Mouse (Mus musculus): ENCODE data around the gene Sez6l2. TPM values are rescaled to one million over a fixed set of nuclear protein-coding genes. Genes with fewer than 3 reads are reported as not detected.

Sez6l2 gene
- polyA plus RNA-seq, 1 experiment from 2014 or later: 0.35 TPM

GRCm38 (mm10) chr7:126965568-126965967 lies 15.2 kb downstream of the Sez6l2 start:
- peaks cover 11% of the 10 kb centered on the region; the same call in 1 of the 2 replicates for H3K4me1 ChIP-seq

GRCm38 (mm10) chr7:126967361-126967760 lies 17.0 kb downstream of the Sez6l2 start:
- WGBS: 53% methylated on average over 6 of the region's 6 CpGs
- DNase-seq (ENCODE audit: low spot score): no peak
- H3K27me3 ChIP-seq (ENCODE audit: insufficient read depth, poor library complexity, severe bottlenecking): peaks cover 24% of the 10 kb centered on the region

More at GRCm38 (mm10) chr7:126965568-126965967, 15.2 kb downstream of the Sez6l2 start:
- Histone ChIP-seq H3K27me3 (ENCODE audit: insufficient read depth, poor library complexity, severe bottlenecking) (peaks cover 42% of the 10 kb centered on the region), H3K36me3 (no peaks in the 10 kb centered on the region), H3K4me3 (no peak overlapping the region), H3K9me3 (no peaks in the 10 kb centered on the region), H3K27ac (no peak overlapping the region)
- no peak for DNase-seq (ENCODE audit: low spot score)
- WGBS: 72% methylated on average over 3 of the region's 3 CpGs

GRCm38 (mm10) chr7:126975493-126975892 lies 25.1 kb downstream of the Sez6l2 start:
- Histone ChIP-seq H3K4me1 (peaks cover 16% of the 10 kb centered on the region), H3K27ac (peak overlapping the region; percentile 96), H3K9me3 (no peaks in the 10 kb centered on the region), H3K27me3 (ENCODE audit: insufficient read depth, poor library complexity, severe bottlenecking) (no peaks in the 10 kb centered on the region), H3K36me3 (peaks cover 29% of the 10 kb centered on the region), H3K4me3 (peak overlapping the region; percentile 91)
- no peak for DNase-seq (ENCODE audit: low spot score)
- WGBS: 7% methylated on average over 8 of the region's 8 CpGs

More at GRCm38 (mm10) chr7:126967361-126967760, 17.0 kb downstream of the Sez6l2 start:
- H3K4me3 ChIP-seq: no peak overlapping the region
- no peaks in the 10 kb centered on the region for H3K36me3 ChIP-seq
- H3K4me1 ChIP-seq: peaks cover 11% of the 10 kb centered on the region; the same call in 1 of the 2 replicates
- no peaks in the 10 kb centered on the region for H3K9me3 ChIP-seq
- no peak overlapping the region for H3K27ac ChIP-seq

GRCm38 (mm10) chr7:126975893-126975949 lies 25.4 kb downstream of the Sez6l2 start, which contains the start of gene Cdipt:
Gene Cdipt (plus strand): TSS chr7:126975914.
- DNase-seq (ENCODE audit: low spot score): no peak
- Histone ChIP-seq H3K27me3 (ENCODE audit: insufficient read depth, poor library complexity, severe bottlenecking) (no peaks in the 10 kb centered on the region), H3K4me3 (peak within 1 kb of the TSS; percentile 91), H3K4me1 (peaks cover 16% of the 10 kb centered on the region), H3K9me3 (no peaks in the 10 kb centered on the region), H3K36me3 (peaks cover 30% of the 10 kb centered on the region), H3K27ac (peak within 1 kb of the TSS; percentile 96)
- WGBS: 4% methylated on average over 1 of the region's 1 CpGs

- Histone ChIP-seq H3K4me1 (peaks cover 16% of the 10 kb centered on the region), H3K27me3 (ENCODE audit: insufficient read depth, poor library complexity, severe bottlenecking) (no peaks in the 10 kb centered on the region), H3K27ac (peak within 1 kb of the TSS; percentile 96), H3K9me3 (no peaks in the 10 kb centered on the region), H3K36me3 (peaks cover 35% of the 10 kb centered on the region), H3K4me3 (peak within 1 kb of the TSS; percentile 91)
- peak; percentile 98 for DNase-seq (ENCODE audit: low spot score)
- WGBS: under 1% methylated on average over 55 of the region's 55 CpGs
Observed at GRCm38 (mm10) chr7:126975950-126976866, 25.8 kb downstream of the Sez6l2 start, which contains the start of gene Cdiptos. Gene Cdiptos (minus strand): TSS chr7:126976098.

- H3K27me3 ChIP-seq (ENCODE audit: insufficient read depth, poor library complexity, severe bottlenecking): no peaks in the 10 kb centered on the region
- H3K27ac ChIP-seq: peak overlapping the region; percentile 96
- WGBS: 25% methylated on average over 14 of the region's 14 CpGs
- H3K4me1 ChIP-seq: peaks cover 16% of the 10 kb centered on the region
- H3K9me3 ChIP-seq: no peaks in the 10 kb centered on the region
- H3K4me3 ChIP-seq: peak overlapping the region; percentile 91
- DNase-seq (ENCODE audit: low spot score): no peak
- H3K36me3 ChIP-seq: peaks cover 36% of the 10 kb centered on the region
Observed at GRCm38 (mm10) chr7:126976878-126977459, 26.6 kb downstream of the Sez6l2 start.

- H3K9me3 ChIP-seq: no peaks in the 10 kb centered on the region
- H3K36me3 ChIP-seq: peaks cover 36% of the 10 kb centered on the region
- H3K27me3 ChIP-seq (ENCODE audit: insufficient read depth, poor library complexity, severe bottlenecking): no peaks in the 10 kb centered on the region
- no peak overlapping the region for H3K4me3 ChIP-seq
- WGBS: 89% methylated on average over 6 of the region's 6 CpGs
- H3K4me1 ChIP-seq: peaks cover 16% of the 10 kb centered on the region
- no peak for DNase-seq (ENCODE audit: low spot score)
- no peak overlapping the region for H3K27ac ChIP-seq
Observed at GRCm38 (mm10) chr7:126978841-126979240, 28.5 kb downstream of the Sez6l2 start.

GRCm38 (mm10) chr7:126981601-126982000 lies 31.2 kb downstream of the Sez6l2 start:
- no peaks in the 10 kb centered on the region for H3K27me3 ChIP-seq (ENCODE audit: insufficient read depth, poor library complexity, severe bottlenecking)
- H3K4me3 ChIP-seq: no peak overlapping the region
- DNase-seq (ENCODE audit: low spot score): no peak
- no peaks in the 10 kb centered on the region for H3K9me3 ChIP-seq
- WGBS: 77% methylated on average over 2 of the region's 2 CpGs
- H3K27ac ChIP-seq: no peak overlapping the region
- H3K36me3 ChIP-seq: peaks cover 36% of the 10 kb centered on the region
- H3K4me1 ChIP-seq: peaks cover 21% of the 10 kb centered on the region

GRCm38 (mm10) chr7:126982054-126982453 lies 31.7 kb downstream of the Sez6l2 start:
- WGBS: 71% methylated on average over 4 of the region's 4 CpGs
- H3K27ac ChIP-seq: no peak overlapping the region

GRCm38 (mm10) chr7:126983113-126983512 lies 32.8 kb downstream of the Sez6l2 start:
- Histone ChIP-seq H3K27me3 (ENCODE audit: insufficient read depth, poor library complexity, severe bottlenecking) (peaks cover 6% of the 10 kb centered on the region; the same call in 1 of the 2 replicates), H3K36me3 (peaks cover 31% of the 10 kb centered on the region), H3K4me3 (no peak overlapping the region), H3K4me1 (0 out of 2 replicates have a peak, but pooled peaks cover 15% of the 10 kb centered on the region), H3K27ac (no peak overlapping the region), H3K9me3 (no peaks in the 10 kb centered on the region)
- no peak for DNase-seq (ENCODE audit: low spot score)
- 73% methylated on average over 7 of the region's 7 CpGs for WGBS

More at GRCm38 (mm10) chr7:126982054-126982453, 31.7 kb downstream of the Sez6l2 start:
- Histone ChIP-seq H3K4me1 (peaks cover 18% of the 10 kb centered on the region), H3K27me3 (ENCODE audit: insufficient read depth, poor library complexity, severe bottlenecking) (peaks cover under 1% of the 10 kb centered on the region; the same call in 1 of the 2 replicates), H3K9me3 (no peaks in the 10 kb centered on the region), H3K4me3 (no peak overlapping the region), H3K36me3 (peaks cover 36% of the 10 kb centered on the region)
- DNase-seq (ENCODE audit: low spot score): no peak

GRCm38 (mm10) chr7:126984667-126985444 lies 34.5 kb downstream of the Sez6l2 start:
- no peak overlapping the region for H3K4me3 ChIP-seq
- H3K4me1 ChIP-seq: 0 out of 2 replicates have a peak, but pooled peaks cover 12% of the 10 kb centered on the region
- peaks cover 19% of the 10 kb centered on the region; the same call in 1 of the 2 replicates for H3K27me3 ChIP-seq (ENCODE audit: insufficient read depth, poor library complexity, severe bottlenecking)
- 0 out of 2 replicates have a peak overlapping the region, but pooled peaks have one; percentile 3 for H3K27ac ChIP-seq
- H3K9me3 ChIP-seq: no peaks in the 10 kb centered on the region
- H3K36me3 ChIP-seq: peaks cover 20% of the 10 kb centered on the region
- 41% methylated on average over 10 of the region's 10 CpGs for WGBS
- DNase-seq (ENCODE audit: low spot score): no peak

GRCm38 (mm10) chr7:126986319-126986718 lies 36.0 kb downstream of the Sez6l2 start:
- H3K27me3 ChIP-seq (ENCODE audit: insufficient read depth, poor library complexity, severe bottlenecking): peaks cover 19% of the 10 kb centered on the region; the same call in 1 of the 2 replicates
- no peak overlapping the region for H3K4me3 ChIP-seq
- H3K27ac ChIP-seq: no peak overlapping the region
- H3K4me1 ChIP-seq: 0 out of 2 replicates have a peak, but pooled peaks cover 12% of the 10 kb centered on the region
- peaks cover 6% of the 10 kb centered on the region; the same call in 1 of the 2 replicates for H3K36me3 ChIP-seq
- H3K9me3 ChIP-seq: no peaks in the 10 kb centered on the region
- WGBS: 37% methylated on average over 9 of the region's 9 CpGs
- no peak for DNase-seq (ENCODE audit: low spot score)
